Mouse (Mus musculus): ENCODE results near the gene Txndc15. TPM values are rescaled to one million over a fixed set of nuclear protein-coding genes. Genes with fewer than 3 reads are reported as not detected.

Gene Txndc15
- polyA plus RNA-seq, 1 experiment = 73.0 TPM

DNA sequence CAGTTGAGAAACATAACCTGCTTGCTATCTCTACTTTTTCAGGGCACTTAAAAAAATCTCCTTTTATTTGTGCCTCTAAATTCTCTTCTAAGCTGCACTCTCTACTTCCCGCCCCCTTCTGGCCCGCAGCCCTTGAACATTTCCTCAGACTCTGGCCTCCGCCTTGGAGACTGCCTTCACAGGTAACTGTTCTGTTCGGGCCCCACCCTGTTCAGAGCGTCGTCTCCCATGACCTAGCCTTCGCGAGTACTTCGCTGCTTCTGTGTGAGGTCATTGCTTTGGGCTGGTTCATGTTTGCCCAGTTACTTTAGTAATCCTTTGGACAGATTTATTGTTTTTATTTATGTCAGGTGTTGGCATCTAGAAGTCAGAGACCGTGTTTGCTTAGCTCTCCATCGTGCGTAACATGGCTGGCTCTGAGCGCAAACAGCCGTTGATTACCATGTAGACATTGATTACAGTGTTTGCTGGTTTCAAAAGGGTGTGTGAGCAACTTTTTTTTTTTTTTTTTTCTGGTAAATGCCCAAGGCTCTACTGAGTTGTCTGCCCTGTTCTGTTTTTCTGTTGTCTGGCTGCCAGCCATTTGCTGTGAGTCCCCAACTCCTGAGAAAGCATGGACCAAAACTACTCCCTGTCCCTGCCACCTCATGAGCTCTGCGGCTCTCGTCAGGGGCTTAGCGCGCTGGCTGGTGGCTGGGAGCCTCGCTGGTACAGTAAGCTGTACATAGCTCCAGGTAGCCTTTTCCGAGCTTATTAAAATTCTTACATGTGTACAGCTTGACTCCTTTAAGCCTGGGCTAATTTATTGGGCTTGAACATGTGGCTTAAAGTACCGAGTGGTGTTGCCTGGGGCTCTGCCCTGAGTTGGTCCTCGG, 19.4 kb downstream of the Txndc15 start:
- no peak for TF ChIP-seq POLR2A (IDR thresholded peaks at IDR 0.05; ENCODE audit: borderline replicate concordance, extremely low read depth, insufficient read depth, insufficient read length, poor library complexity, severe bottlenecking)
- TF ChIP-seq CTCF (IDR thresholded peaks at IDR 0.05; ENCODE audit: borderline replicate concordance, extremely low read depth, insufficient read depth, insufficient read length) = no peak
- no peak for DNase-seq (ENCODE audit: low read depth)

DNA sequence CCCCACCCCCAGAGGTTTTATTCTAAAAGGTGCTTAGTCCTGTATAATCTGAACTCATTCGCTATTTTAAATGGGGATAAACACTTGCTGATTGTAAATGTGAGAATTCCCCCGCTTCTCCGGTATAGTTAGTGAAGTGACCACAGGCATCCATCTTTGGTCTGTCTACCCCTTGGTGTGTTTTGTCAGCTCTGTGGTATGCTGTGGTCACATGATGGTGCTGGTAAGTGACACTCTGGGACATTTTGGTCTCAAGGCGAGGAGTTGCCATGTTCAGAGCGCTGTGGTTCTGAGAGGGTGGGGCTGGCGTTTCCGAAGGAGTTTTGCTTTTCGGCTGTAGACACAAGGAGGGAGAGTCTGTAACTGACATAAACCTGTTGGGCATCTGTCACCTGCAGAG, 23.4 kb downstream of the Txndc15 start:
- DNase-seq (ENCODE audit: low read depth) = no peak
- no peak for TF ChIP-seq POLR2A (IDR thresholded peaks at IDR 0.05; ENCODE audit: borderline replicate concordance, extremely low read depth, insufficient read depth, insufficient read length, poor library complexity, severe bottlenecking)
- TF ChIP-seq CTCF (IDR thresholded peaks at IDR 0.05; ENCODE audit: borderline replicate concordance, extremely low read depth, insufficient read depth, insufficient read length) = no peak

DNA sequence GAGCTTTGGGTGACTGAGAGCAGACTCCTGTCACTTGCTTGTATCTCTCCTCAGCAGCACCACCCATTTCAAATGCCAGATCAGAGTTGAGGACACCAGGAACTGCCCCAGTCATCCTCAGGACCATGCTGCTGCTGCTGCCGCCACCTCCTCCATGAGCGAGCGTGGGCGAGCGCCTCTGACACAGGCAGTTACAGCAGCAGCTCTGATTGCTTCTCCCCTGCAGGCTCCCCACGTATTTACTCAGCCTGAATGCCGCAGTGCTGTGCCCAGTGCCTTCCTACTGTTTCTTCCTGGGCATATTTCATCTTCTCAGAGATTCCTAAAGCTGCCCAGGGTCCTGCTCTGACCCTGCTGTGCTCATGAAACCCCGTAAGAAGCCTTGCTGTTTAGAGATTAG, 27.9 kb downstream of the Txndc15 start:
- no peak for DNase-seq (ENCODE audit: low read depth)
- TF ChIP-seq CTCF (IDR thresholded peaks at IDR 0.05; ENCODE audit: borderline replicate concordance, extremely low read depth, insufficient read depth, insufficient read length) = no peak
- TF ChIP-seq POLR2A (IDR thresholded peaks at IDR 0.05; ENCODE audit: borderline replicate concordance, extremely low read depth, insufficient read depth, insufficient read length, poor library complexity, severe bottlenecking) = no peak

GRCm38 (mm10) chr13:55754380-55754779, 39.9 kb downstream of the Txndc15 start:
- TF ChIP-seq POLR2A (IDR thresholded peaks at IDR 0.05; ENCODE audit: borderline replicate concordance, extremely low read depth, insufficient read depth, insufficient read length, poor library complexity, severe bottlenecking) (no peak), CTCF (IDR thresholded peaks at IDR 0.05; ENCODE audit: borderline replicate concordance, extremely low read depth, insufficient read depth, insufficient read length) (no peak)
- DNase-seq (ENCODE audit: low read depth) = no peak

- DNase-seq (ENCODE audit: low read depth) = no peak
- TF ChIP-seq CTCF (IDR thresholded peaks at IDR 0.05; ENCODE audit: borderline replicate concordance, extremely low read depth, insufficient read depth, insufficient read length) (no peak), POLR2A (IDR thresholded peaks at IDR 0.05; ENCODE audit: borderline replicate concordance, extremely low read depth, insufficient read depth, insufficient read length, poor library complexity, severe bottlenecking) (no peak)
Measured at GRCm38 (mm10) chr13:55756789-55757188, 42.3 kb downstream of the Txndc15 start.

DNA sequence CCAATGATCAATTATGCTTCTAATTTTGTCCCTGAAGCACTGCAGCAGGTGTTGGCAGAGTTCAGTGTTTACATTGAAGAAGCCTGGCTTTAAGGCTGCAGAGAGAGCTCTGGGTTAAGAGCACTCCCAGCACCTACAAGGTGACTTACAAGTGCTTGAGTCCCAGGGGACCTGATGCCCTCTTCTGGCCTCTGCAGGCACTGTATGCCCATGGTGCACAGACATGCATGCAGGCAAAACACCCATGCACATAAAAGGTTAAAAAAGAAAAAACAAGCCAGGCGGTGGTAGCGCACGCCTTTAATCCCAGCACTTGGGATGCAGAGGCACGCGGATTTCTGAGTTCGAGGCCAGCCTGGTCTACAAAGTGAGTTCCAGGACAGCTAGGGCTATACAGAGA, 43.2 kb downstream of the Txndc15 start:
- TF ChIP-seq CTCF (IDR thresholded peaks at IDR 0.05; ENCODE audit: borderline replicate concordance, extremely low read depth, insufficient read depth, insufficient read length) = no peak
- no peak for TF ChIP-seq POLR2A (IDR thresholded peaks at IDR 0.05; ENCODE audit: borderline replicate concordance, extremely low read depth, insufficient read depth, insufficient read length, poor library complexity, severe bottlenecking)
- DNase-seq (ENCODE audit: low read depth) = peak; percentile 47

DNA sequence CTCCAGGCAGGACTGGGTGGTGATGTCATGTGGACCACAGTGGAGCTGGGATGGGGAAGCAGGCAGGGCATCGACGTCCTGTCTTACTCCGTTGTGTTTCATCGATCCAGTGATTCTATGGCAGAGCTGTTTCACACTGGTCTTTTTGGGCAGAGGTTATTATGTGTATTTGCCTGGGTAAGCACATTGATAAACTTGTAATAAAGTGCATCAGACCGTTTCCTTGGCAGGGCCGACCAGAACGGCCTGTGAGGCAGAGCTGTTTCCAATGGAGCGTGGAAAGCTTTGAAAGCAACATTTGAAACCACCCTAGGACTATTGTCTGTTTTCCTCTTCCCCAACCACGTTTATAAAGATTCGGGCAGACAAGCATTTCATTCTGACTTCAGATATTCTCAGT, 46.1 kb downstream of the Txndc15 start:
- TF ChIP-seq POLR2A (IDR thresholded peaks at IDR 0.05; ENCODE audit: borderline replicate concordance, extremely low read depth, insufficient read depth, insufficient read length, poor library complexity, severe bottlenecking) = no peak
- no peak for TF ChIP-seq CTCF (IDR thresholded peaks at IDR 0.05; ENCODE audit: borderline replicate concordance, extremely low read depth, insufficient read depth, insufficient read length)
- DNase-seq (ENCODE audit: low read depth) = no peak

- DNase-seq (ENCODE audit: low read depth) = no peak
- TF ChIP-seq POLR2A (IDR thresholded peaks at IDR 0.05; ENCODE audit: borderline replicate concordance, extremely low read depth, insufficient read depth, insufficient read length, poor library complexity, severe bottlenecking) (no peak), CTCF (IDR thresholded peaks at IDR 0.05; ENCODE audit: borderline replicate concordance, extremely low read depth, insufficient read depth, insufficient read length) (no peak)
Measured at GRCm38 (mm10) chr13:55761486-55761885, 47.0 kb downstream of the Txndc15 start.

DNA sequence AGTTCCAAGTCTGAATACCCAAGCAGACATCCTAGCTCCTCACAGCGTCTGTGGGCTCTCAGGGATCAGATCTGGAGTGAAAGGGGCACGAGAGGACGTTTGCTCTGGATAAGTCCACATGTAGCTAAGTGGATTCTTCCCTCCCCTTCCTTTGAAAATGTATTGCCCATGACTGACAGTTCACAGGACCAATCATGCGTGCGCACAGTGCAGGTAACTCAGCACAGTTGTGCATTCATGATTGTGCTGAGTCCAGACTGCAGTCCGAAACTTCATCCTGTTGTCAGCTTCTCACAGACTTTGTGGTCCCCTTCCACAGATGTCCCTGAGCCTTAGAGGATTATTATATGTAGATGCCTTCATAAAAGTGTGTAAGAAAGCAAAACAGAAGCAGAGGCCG, 59.9 kb downstream of the Txndc15 start:
- DNase-seq (ENCODE audit: low read depth) = no peak
- no peak for TF ChIP-seq POLR2A (IDR thresholded peaks at IDR 0.05; ENCODE audit: borderline replicate concordance, extremely low read depth, insufficient read depth, insufficient read length, poor library complexity, severe bottlenecking)
- no peak for TF ChIP-seq CTCF (IDR thresholded peaks at IDR 0.05; ENCODE audit: borderline replicate concordance, extremely low read depth, insufficient read depth, insufficient read length)

DNA sequence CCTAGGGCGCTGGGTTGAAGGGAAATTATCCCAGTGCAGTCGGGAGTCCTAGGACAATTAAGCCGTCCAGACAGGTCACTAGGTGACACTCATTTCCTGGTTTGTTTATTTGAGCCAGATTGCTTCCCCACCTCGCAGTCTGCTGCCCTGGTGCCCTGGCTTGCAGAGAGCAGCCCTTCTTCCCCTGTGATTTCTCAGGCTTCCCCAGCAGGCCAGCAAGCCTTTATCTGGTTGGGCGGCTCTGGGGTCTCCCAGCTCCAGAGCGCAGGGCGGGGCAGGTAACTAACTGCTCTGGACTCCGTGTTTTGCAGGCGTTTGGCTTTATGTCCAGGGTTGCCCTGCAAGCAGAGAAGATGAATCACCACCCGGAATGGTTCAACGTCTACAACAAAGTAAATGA, 60.6 kb downstream of the Txndc15 start:
- DNase-seq (ENCODE audit: low read depth) = no peak
- no peak for TF ChIP-seq CTCF (IDR thresholded peaks at IDR 0.05; ENCODE audit: borderline replicate concordance, extremely low read depth, insufficient read depth, insufficient read length)
- TF ChIP-seq POLR2A (IDR thresholded peaks at IDR 0.05; ENCODE audit: borderline replicate concordance, extremely low read depth, insufficient read depth, insufficient read length, poor library complexity, severe bottlenecking) = no peak

Other genes starting within 250 kb of the Txndc15 start
- gene Dbn1, start 226.5 kb upstream of the Txndc15 start, polyA plus RNA-seq (2012; rRNA removed) = 809 and 867 TPM in 2 replicates
- gene Pdlim7, start 201.0 kb upstream of the Txndc15 start, polyA plus RNA-seq (2012; rRNA removed) = 118 and 126 TPM in 2 replicates
- gene Dok3, start 185.4 kb upstream of the Txndc15 start, polyA plus RNA-seq (2012; rRNA removed) = 15.9 and 20.0 TPM in 2 replicates
- 92.4 and 109 TPM in 2 replicates for gene Ddx41, start 178.0 kb upstream of the Txndc15 start, polyA plus RNA-seq (2012; rRNA removed)
- 161 and 190 TPM in 2 replicates for gene Fam193b, start 143.5 kb upstream of the Txndc15 start, polyA plus RNA-seq (2012; rRNA removed)
- 98.7 and 99.3 TPM in 2 replicates for gene Tmed9, start 140.9 kb upstream of the Txndc15 start, polyA plus RNA-seq (2012; rRNA removed)
- gene B4galt7, start 114.8 kb upstream of the Txndc15 start, polyA plus RNA-seq (2012; rRNA removed) = 47.2 and 57.5 TPM in 2 replicates
- gene Caml, start 91.6 kb upstream of the Txndc15 start, polyA plus RNA-seq (2012; rRNA removed) = 74.6 and 80.9 TPM in 2 replicates
- gene Ddx46, start 79.6 kb upstream of the Txndc15 start, polyA plus RNA-seq (2012; rRNA removed) = 46.6 and 52.7 TPM in 2 replicates
- 93.4 and 93.8 TPM in 2 replicates for gene B230219D22Rik, start 21.5 kb upstream of the Txndc15 start, polyA plus RNA-seq (2012; rRNA removed)
- gene Pcbd2, start 12.7 kb downstream of the Txndc15 start, polyA plus RNA-seq (2012; rRNA removed) = 12.6 and 17.5 TPM in 2 replicates
- gene Catsper3, start 69.9 kb downstream of the Txndc15 start, polyA plus RNA-seq (2012; rRNA removed) = 0.05 and 0.06 TPM in 2 replicates
- gene Pitx1, start 121.5 kb downstream of the Txndc15 start, polyA plus RNA-seq (2012; rRNA removed) = 1.3 and 1.4 TPM in 2 replicates